Mouse (Mus musculus) midbrain, embryonic 13.5 days (tissue): Measurements from ENCODE around the gene Sgcb. TPM values are rescaled to one million over a fixed set of nuclear protein-coding genes. Genes with fewer than 3 reads are reported as not detected.

ENCODE experiments used
- ATAC-seq: fragments of 200-750 bp; cut with Nextera tagmentation; 2 replicates; pipeline ENCODE4 v1.8.0; 2017; ENCODE audit warnings: mild to moderate bottlenecking, moderate TSS enrichment, moderate library complexity
- H3K27ac ChIP-seq: fragments of 300-500 bp; sonication (generic); 2 replicates; pipeline ENCODE4 v1.5.1; 2015; ENCODE audit warnings: inconsistent platforms, mild to moderate bottlenecking, moderate library complexity
- H3K27me3 ChIP-seq: fragments of 300-500 bp; sonication (generic); 2 replicates; pipeline ENCODE4 v1.6.1; 2015; ENCODE audit warnings: mild to moderate bottlenecking, inconsistent platforms
- H3K36me3 ChIP-seq: fragments of 300-500 bp; sonication (generic); 2 replicates; pipeline ENCODE4 v1.6.1; 2015; ENCODE audit warnings: mild to moderate bottlenecking, inconsistent platforms
- H3K4me1 ChIP-seq: fragments of 300-500 bp; sonication (generic); replicated peaks from 2 replicates; pipeline ENCODE4 v1.6.1; 2015; ENCODE audit warnings: inconsistent platforms
- H3K4me2 ChIP-seq: fragments of 300-500 bp; sonication (generic); replicated peaks from 2 replicates; pipeline ENCODE4 v1.6.1; 2015; ENCODE audit warnings: moderate library complexity, mild to moderate bottlenecking, inconsistent platforms
- H3K4me3 ChIP-seq: fragments of 300-500 bp; sonication (generic); replicated peaks from 2 replicates; pipeline ENCODE4 v1.5.1; 2015; ENCODE audit warnings: mild to moderate bottlenecking, inconsistent platforms
- H3K9ac ChIP-seq: fragments of 300-500 bp; sonication (generic); replicated peaks from 2 replicates; pipeline ENCODE4 v1.6.1; 2015; ENCODE audit warnings: mild to moderate bottlenecking, inconsistent platforms
- H3K9me3 ChIP-seq: fragments of 300-500 bp; sonication (generic); 2 replicates; pipeline ENCODE4 v1.6.1; 2016; ENCODE audit warnings: mild to moderate bottlenecking, inconsistent platforms
- WGBS: fragments of 180-500 bp; shearing (Covaris S2); methylation state at CpG from one replicate; pipeline ENCODE4 v1.1.7; 2015; 5-methylcytosine and 5-hydroxymethylcytosine counted together
- polyA plus RNA-seq: library from polyadenylated mRNA; unstranded; fragments of >200 nt; fragmentation: Nextera tagmentation; extraction: Ambion mirVana; gene quantifications from 2 replicates; pipeline ENCODE4 v1.2.1, GENCODE M21; 2015

The Sgcb gene
- polyA plus RNA-seq, 1 experiment from 2014 or later: 25.9 TPM

- Histone ChIP-seq H3K4me1 (peaks cover 7% of the 10 kb centered on the region; the same call in 1 of the 2 replicates), H3K27me3 (no peaks in the 10 kb centered on the region), H3K4me3 (no peak overlapping the region), H3K4me2 (no peak overlapping the region), H3K36me3 (peaks cover 21% of the 10 kb centered on the region), H3K9ac (no peak overlapping the region), H3K9me3 (peaks cover 4% of the 10 kb centered on the region; the same call in 1 of the 2 replicates), H3K27ac (no peak overlapping the region)
- ATAC-seq: no peak
- WGBS: 42% methylated on average over 10 of the region's 10 CpGs
Measured at GRCm38 (mm10) chr5:73631001-73631558, 16.5 kb downstream of the Sgcb start.

- Histone ChIP-seq H3K36me3 (peaks cover 15% of the 10 kb centered on the region), H3K27me3 (no peaks in the 10 kb centered on the region), H3K27ac (no peak overlapping the region), H3K4me3 (no peak overlapping the region), H3K9ac (no peak overlapping the region), H3K4me1 (peaks cover 7% of the 10 kb centered on the region; the same call in 1 of the 2 replicates), H3K4me2 (no peak overlapping the region), H3K9me3 (peaks cover 4% of the 10 kb centered on the region; the same call in 1 of the 2 replicates)
- no peak for ATAC-seq
- WGBS: 89% methylated on average over 5 of the region's 5 CpGs
Measured at GRCm38 (mm10) chr5:73630141-73630540, 17.4 kb downstream of the Sgcb start.

GRCm38 (mm10) chr5:73627991-73628390 is 19.6 kb downstream of the Sgcb start:
- Histone ChIP-seq H3K27ac (no peak overlapping the region), H3K36me3 (no peaks in the 10 kb centered on the region), H3K27me3 (no peaks in the 10 kb centered on the region), H3K4me1 (peaks cover 7% of the 10 kb centered on the region; the same call in 1 of the 2 replicates), H3K4me2 (no peak overlapping the region), H3K4me3 (no peak overlapping the region), H3K9ac (no peak overlapping the region), H3K9me3 (no peaks in the 10 kb centered on the region)
- no peak for ATAC-seq
- 80% methylated on average over 15 of the region's 15 CpGs for WGBS

- 43% methylated on average over 4 of the region's 4 CpGs for WGBS
- Histone ChIP-seq H3K9ac (no peak overlapping the region), H3K27me3 (no peaks in the 10 kb centered on the region), H3K4me2 (no peak overlapping the region), H3K27ac (no peak overlapping the region), H3K36me3 (no peaks in the 10 kb centered on the region), H3K4me3 (no peak overlapping the region), H3K9me3 (no peaks in the 10 kb centered on the region), H3K4me1 (peaks cover 7% of the 10 kb centered on the region; the same call in 1 of the 2 replicates)
- no peak for ATAC-seq
Measured at GRCm38 (mm10) chr5:73627559-73627958, 20.0 kb downstream of the Sgcb start.

- H3K36me3 ChIP-seq: no peaks in the 10 kb centered on the region
- 93% methylated on average over 7 of the region's 7 CpGs for WGBS
- no peaks in the 10 kb centered on the region for H3K27me3 ChIP-seq
- no peak overlapping the region for H3K27ac ChIP-seq
- no peaks in the 10 kb centered on the region for H3K9me3 ChIP-seq
- no peak overlapping the region for H3K4me3 ChIP-seq
- no peak for ATAC-seq
- peaks cover 7% of the 10 kb centered on the region; the same call in 1 of the 2 replicates for H3K4me1 ChIP-seq
- no peak overlapping the region for H3K4me2 ChIP-seq
- no peak overlapping the region for H3K9ac ChIP-seq
Measured at GRCm38 (mm10) chr5:73626842-73627241, 20.7 kb downstream of the Sgcb start.

GRCm38 (mm10) chr5:73625505-73625904 is 22.1 kb downstream of the Sgcb start:
- Histone ChIP-seq H3K9me3 (no peaks in the 10 kb centered on the region), H3K9ac (no peak overlapping the region), H3K27me3 (no peaks in the 10 kb centered on the region), H3K27ac (no peak overlapping the region), H3K4me1 (no peaks in the 10 kb centered on the region), H3K36me3 (no peaks in the 10 kb centered on the region), H3K4me3 (no peak overlapping the region), H3K4me2 (no peak overlapping the region)
- no peak for ATAC-seq
- 82% methylated on average over 1 of the region's 1 CpGs for WGBS

GRCm38 (mm10) chr5:73618969-73619368 is 28.6 kb downstream of the Sgcb start:
- Histone ChIP-seq H3K9me3 (no peaks in the 10 kb centered on the region), H3K4me1 (no peaks in the 10 kb centered on the region), H3K27ac (no peak overlapping the region), H3K27me3 (no peaks in the 10 kb centered on the region), H3K4me3 (no peak overlapping the region), H3K4me2 (no peak overlapping the region), H3K36me3 (no peaks in the 10 kb centered on the region), H3K9ac (no peak overlapping the region)
- 87% methylated on average over 1 of the region's 1 CpGs for WGBS
- ATAC-seq: no peak

GRCm38 (mm10) chr5:73615211-73615610 is 32.4 kb downstream of the Sgcb start:
- no peak overlapping the region for H3K4me3 ChIP-seq
- no peaks in the 10 kb centered on the region for H3K27me3 ChIP-seq
- H3K4me1 ChIP-seq: no peaks in the 10 kb centered on the region
- no peak overlapping the region for H3K4me2 ChIP-seq
- peaks cover 3% of the 10 kb centered on the region; the same call in 1 of the 2 replicates for H3K9me3 ChIP-seq
- ATAC-seq: no peak
- H3K36me3 ChIP-seq: no peaks in the 10 kb centered on the region
- no peak overlapping the region for H3K9ac ChIP-seq
- 82% methylated on average over 7 of the region's 7 CpGs for WGBS
- H3K27ac ChIP-seq: no peak overlapping the region

- H3K9me3 ChIP-seq: peaks cover 3% of the 10 kb centered on the region; the same call in 1 of the 2 replicates
- H3K27ac ChIP-seq: no peak overlapping the region
- ATAC-seq: no peak
- no peaks in the 10 kb centered on the region for H3K36me3 ChIP-seq
- WGBS: 94% methylated on average over 8 of the region's 8 CpGs
- no peaks in the 10 kb centered on the region for H3K4me1 ChIP-seq
- H3K4me2 ChIP-seq: no peak overlapping the region
- no peak overlapping the region for H3K9ac ChIP-seq
- no peak overlapping the region for H3K4me3 ChIP-seq
- no peaks in the 10 kb centered on the region for H3K27me3 ChIP-seq
Measured at GRCm38 (mm10) chr5:73613296-73613695, 34.3 kb downstream of the Sgcb start.

- no peaks in the 10 kb centered on the region for H3K27me3 ChIP-seq
- H3K4me1 ChIP-seq: no peaks in the 10 kb centered on the region
- no peak overlapping the region for H3K27ac ChIP-seq
- H3K4me2 ChIP-seq: no peak overlapping the region
- WGBS: 93% methylated on average over 4 of the region's 4 CpGs
- no peaks in the 10 kb centered on the region for H3K36me3 ChIP-seq
- no peak overlapping the region for H3K9ac ChIP-seq
- peaks cover 3% of the 10 kb centered on the region for H3K9me3 ChIP-seq
- H3K4me3 ChIP-seq: no peak overlapping the region
- ATAC-seq: no peak
Measured at GRCm38 (mm10) chr5:73611071-73611470, 36.5 kb downstream of the Sgcb start.

GRCm38 (mm10) chr5:73604964-73605363 is 42.6 kb downstream of the Sgcb start:
- Histone ChIP-seq H3K36me3 (no peaks in the 10 kb centered on the region), H3K4me1 (peaks cover 10% of the 10 kb centered on the region), H3K27ac (no peak overlapping the region), H3K9me3 (no peaks in the 10 kb centered on the region; the same call in 1 of the 2 replicates), H3K4me3 (no peak overlapping the region), H3K9ac (no peak overlapping the region), H3K27me3 (no peaks in the 10 kb centered on the region), H3K4me2 (no peak overlapping the region)
- WGBS: 90% methylated on average over 6 of the region's 6 CpGs
- ATAC-seq: no peak

GRCm38 (mm10) chr5:73604542-73604941 is 43.0 kb downstream of the Sgcb start:
- H3K4me2 ChIP-seq: no peak overlapping the region
- ATAC-seq: no peak
- H3K9me3 ChIP-seq: no peaks in the 10 kb centered on the region; the same call in 1 of the 2 replicates
- no peak overlapping the region for H3K27ac ChIP-seq
- WGBS: 82% methylated on average over 6 of the region's 6 CpGs
- H3K4me1 ChIP-seq: peaks cover 13% of the 10 kb centered on the region
- H3K9ac ChIP-seq: no peak overlapping the region
- no peaks in the 10 kb centered on the region for H3K27me3 ChIP-seq
- H3K36me3 ChIP-seq: no peaks in the 10 kb centered on the region
- no peak overlapping the region for H3K4me3 ChIP-seq

- no peak for ATAC-seq
- Histone ChIP-seq H3K4me3 (no peak overlapping the region), H3K27ac (no peak overlapping the region), H3K9ac (no peak overlapping the region), H3K36me3 (no peaks in the 10 kb centered on the region), H3K27me3 (no peaks in the 10 kb centered on the region), H3K9me3 (no peaks in the 10 kb centered on the region; the same call in 1 of the 2 replicates), H3K4me2 (no peak overlapping the region), H3K4me1 (peaks cover 22% of the 10 kb centered on the region)
- 78% methylated on average over 3 of the region's 3 CpGs for WGBS
Measured at GRCm38 (mm10) chr5:73602865-73603264, 44.7 kb downstream of the Sgcb start.
